Mouse (Mus musculus): ENCODE measurements around the gene Btbd35f11. TPM values are rescaled to one million over a fixed set of nuclear protein-coding genes. Genes with fewer than 3 reads are reported as not detected.
"Not testable (repeated sequence)": the region's sequence is repeated elsewhere in the genome, so short reads cannot be mapped to it uniquely, and the experiment has no call there.

Btbd35f11 gene
- polyA plus RNA-seq (2015; fragmentation: Nextera tagmentation; extraction: Ambion mirVana): not detected in 2 replicates

GRCm38 (mm10) chrX:3443590-3443989, at the start of gene Btbd35f11:
Btbd35f11 (minus strand) TSS chrX:3443690.
- H3K27me3 ChIP-seq; H3K4me1 ChIP-seq (replicated peaks); H3K4me2 ChIP-seq; H3K9me3 ChIP-seq; H3K27ac ChIP-seq (replicated peaks); H3K36me3 ChIP-seq; H3K9ac ChIP-seq; ATAC-seq (ENCODE audit: low read depth); H3K4me3 ChIP-seq: not testable (repeated sequence)
- WGBS: 55% methylated on average over 1 of the region's 3 CpGs

- not testable (repeated sequence) for H3K36me3 ChIP-seq; ATAC-seq (ENCODE audit: low read depth); H3K9ac ChIP-seq; H3K4me3 ChIP-seq; H3K9me3 ChIP-seq; H3K4me2 ChIP-seq; H3K27ac ChIP-seq (replicated peaks); H3K4me1 ChIP-seq (replicated peaks); H3K27me3 ChIP-seq
- WGBS: 86% methylated on average over 1 of the region's 2 CpGs
Measured at GRCm38 (mm10) chrX:3409946-3410345, 33.5 kb downstream of the Btbd35f11 start.

Other genes with a start within 250 kb of the Btbd35f11 start
- not detected in 2 replicates for gene Btbd35f24, start 247.9 kb downstream of the Btbd35f11 start, polyA plus RNA-seq (2015; fragmentation: Nextera tagmentation; extraction: Ambion mirVana)